Mouse (Mus musculus): ENCODE results near the gene Fzd1.

DNA sequence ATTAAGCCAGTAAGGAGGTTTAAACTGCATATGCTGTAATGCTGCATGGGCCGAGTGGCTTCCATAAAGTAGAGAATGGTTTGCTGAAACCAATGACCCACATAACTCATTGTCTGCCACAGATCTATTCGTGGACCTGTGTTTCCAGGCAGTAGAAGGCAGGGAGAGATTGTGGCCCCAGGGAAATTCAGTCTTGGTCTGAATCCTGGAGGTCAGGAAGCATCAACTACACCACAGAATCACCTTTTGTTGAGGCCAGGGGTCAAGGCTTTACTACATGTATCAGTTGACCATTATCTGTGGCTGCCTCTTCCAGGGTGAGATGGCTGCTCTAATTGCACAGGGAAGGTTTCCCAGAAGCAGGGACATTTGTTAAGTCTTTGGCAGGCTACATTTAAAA lies 18.7 kb upstream of the Fzd1 start:
- TF ChIP-seq GATA1 (IDR thresholded peaks at IDR 0.05; ENCODE audit: borderline replicate concordance, low read length): no peak
- no peak for TF ChIP-seq FLI1 (IDR thresholded peaks at IDR 0.05; ENCODE audit: low read length)

Measured in megakaryocyte, embryonic 14.5 days (primary cell).